Mouse (Mus musculus): Measurements from ENCODE around the gene Pmpca. TPM values are rescaled to one million over a fixed set of nuclear protein-coding genes. Genes with fewer than 3 reads are reported as not detected.

Pmpca gene
- polyA plus RNA-seq, 1 experiment from 2014 or later, result 98.7 TPM

GRCm38 (mm10) chr2:26356678-26357077 lies 32.5 kb upstream of the Pmpca start:
- ATAC-seq (ENCODE audit: insufficient number of reproducible peaks, insufficient read depth, low FRiP score, low TSS enrichment, low read depth), result no peak
- no peaks in the 10 kb centered on the region for H3K9me3 ChIP-seq
- H3K9ac ChIP-seq, result no peak overlapping the region
- no peak overlapping the region for H3K27ac ChIP-seq
- no peak overlapping the region for H3K4me2 ChIP-seq
- H3K4me1 ChIP-seq, result peaks cover 7% of the 10 kb centered on the region
- H3K36me3 ChIP-seq, result no peaks in the 10 kb centered on the region
- H3K27me3 ChIP-seq, result no peaks in the 10 kb centered on the region
- H3K4me3 ChIP-seq, result no peak overlapping the region
- 71% methylated on average over 7 of the region's 7 CpGs for WGBS

GRCm38 (mm10) chr2:26357484-26357883 lies 31.7 kb upstream of the Pmpca start:
- Histone ChIP-seq H3K9ac (peak overlapping the region; percentile 44; the same call in 1 of the 2 replicates), H3K27me3 (no peaks in the 10 kb centered on the region), H3K9me3 (no peaks in the 10 kb centered on the region), H3K4me2 (no peak overlapping the region), H3K4me3 (no peak overlapping the region), H3K4me1 (peaks cover 6% of the 10 kb centered on the region), H3K36me3 (0 out of 2 replicates have a peak, but pooled peaks cover 4% of the 10 kb centered on the region), H3K27ac (no peak overlapping the region)
- WGBS, result 46% methylated on average over 15 of the region's 15 CpGs
- ATAC-seq (ENCODE audit: insufficient number of reproducible peaks, insufficient read depth, low FRiP score, low TSS enrichment, low read depth), result no peak

GRCm38 (mm10) chr2:26358667-26359320 lies 30.3 kb upstream of the Pmpca start:
- H3K4me1 ChIP-seq, result no peaks in the 10 kb centered on the region
- 89% methylated on average over 13 of the region's 13 CpGs for WGBS
- no peaks in the 10 kb centered on the region for H3K9me3 ChIP-seq
- H3K9ac ChIP-seq, result no peak overlapping the region
- no peaks in the 10 kb centered on the region for H3K27me3 ChIP-seq
- no peak overlapping the region for H3K4me2 ChIP-seq
- ATAC-seq (ENCODE audit: insufficient number of reproducible peaks, insufficient read depth, low FRiP score, low TSS enrichment, low read depth), result no peak
- H3K4me3 ChIP-seq, result no peak overlapping the region
- H3K27ac ChIP-seq, result no peak overlapping the region
- peaks cover 16% of the 10 kb centered on the region for H3K36me3 ChIP-seq

- Histone ChIP-seq H3K9ac (no peak overlapping the region), H3K4me3 (no peak overlapping the region), H3K9me3 (no peaks in the 10 kb centered on the region), H3K4me1 (no peaks in the 10 kb centered on the region), H3K36me3 (peaks cover 28% of the 10 kb centered on the region), H3K4me2 (no peak overlapping the region), H3K27ac (no peak overlapping the region; the same call in 1 of the 2 replicates), H3K27me3 (no peaks in the 10 kb centered on the region)
- 87% methylated on average over 6 of the region's 6 CpGs for WGBS
- ATAC-seq (ENCODE audit: insufficient number of reproducible peaks, insufficient read depth, low FRiP score, low TSS enrichment, low read depth), result no peak
Observed at GRCm38 (mm10) chr2:26359983-26360382, 29.2 kb upstream of the Pmpca start.

GRCm38 (mm10) chr2:26360772-26361171 lies 28.4 kb upstream of the Pmpca start, which contains the start of gene Card9:
Card9 (minus strand) TSS chr2:26360918.
- H3K36me3 ChIP-seq, result peaks cover 36% of the 10 kb centered on the region
- no peaks in the 10 kb centered on the region for H3K9me3 ChIP-seq
- no peak within 1 kb of the TSS for H3K4me3 ChIP-seq
- no peak within 1 kb of the TSS for H3K9ac ChIP-seq
- H3K4me1 ChIP-seq, result no peaks in the 10 kb centered on the region
- no peak for ATAC-seq (ENCODE audit: insufficient number of reproducible peaks, insufficient read depth, low FRiP score, low TSS enrichment, low read depth)
- 53% methylated on average over 3 of the region's 3 CpGs for WGBS
- H3K4me2 ChIP-seq, result no peak within 1 kb of the TSS
- no peak within 1 kb of the TSS; the same call in 1 of the 2 replicates for H3K27ac ChIP-seq
- H3K27me3 ChIP-seq, result no peaks in the 10 kb centered on the region

- no peak for ATAC-seq (ENCODE audit: insufficient number of reproducible peaks, insufficient read depth, low FRiP score, low TSS enrichment, low read depth)
- WGBS, result 83% methylated on average over 5 of the region's 5 CpGs
- Histone ChIP-seq H3K4me3 (no peak overlapping the region), H3K4me1 (no peaks in the 10 kb centered on the region), H3K4me2 (no peak overlapping the region), H3K9me3 (no peaks in the 10 kb centered on the region), H3K27me3 (no peaks in the 10 kb centered on the region), H3K9ac (no peak overlapping the region), H3K36me3 (peaks cover 58% of the 10 kb centered on the region), H3K27ac (no peak overlapping the region)
Observed at GRCm38 (mm10) chr2:26362991-26363390, 26.1 kb upstream of the Pmpca start.

- WGBS, result 86% methylated on average over 5 of the region's 5 CpGs
- ATAC-seq (ENCODE audit: insufficient number of reproducible peaks, insufficient read depth, low FRiP score, low TSS enrichment, low read depth), result no peak
- peaks cover 63% of the 10 kb centered on the region for H3K36me3 ChIP-seq
- no peak overlapping the region for H3K27ac ChIP-seq
- no peaks in the 10 kb centered on the region for H3K4me1 ChIP-seq
- no peak overlapping the region for H3K4me3 ChIP-seq
- no peaks in the 10 kb centered on the region for H3K9me3 ChIP-seq
- no peaks in the 10 kb centered on the region for H3K27me3 ChIP-seq
- no peak overlapping the region for H3K4me2 ChIP-seq
- H3K9ac ChIP-seq, result no peak overlapping the region
Observed at GRCm38 (mm10) chr2:26363481-26363880, 25.7 kb upstream of the Pmpca start.

GRCm38 (mm10) chr2:26364738-26365465 lies 24.2 kb upstream of the Pmpca start:
- Histone ChIP-seq H3K27me3 (no peaks in the 10 kb centered on the region), H3K36me3 (peaks cover 77% of the 10 kb centered on the region), H3K4me2 (no peak overlapping the region), H3K4me1 (no peaks in the 10 kb centered on the region), H3K9me3 (no peaks in the 10 kb centered on the region), H3K4me3 (no peak overlapping the region), H3K9ac (no peak overlapping the region), H3K27ac (no peak overlapping the region; the same call in 1 of the 2 replicates)
- WGBS, result 88% methylated on average over 10 of the region's 10 CpGs
- ATAC-seq (ENCODE audit: insufficient number of reproducible peaks, insufficient read depth, low FRiP score, low TSS enrichment, low read depth), result no peak

GRCm38 (mm10) chr2:26367911-26368310 lies 21.2 kb upstream of the Pmpca start:
- 94% methylated on average over 6 of the region's 6 CpGs for WGBS
- Histone ChIP-seq H3K4me3 (no peak overlapping the region), H3K4me2 (no peak overlapping the region), H3K9ac (no peak overlapping the region), H3K27ac (no peak overlapping the region), H3K27me3 (no peaks in the 10 kb centered on the region), H3K36me3 (peaks cover 99% of the 10 kb centered on the region), H3K4me1 (no peaks in the 10 kb centered on the region), H3K9me3 (no peaks in the 10 kb centered on the region)
- ATAC-seq (ENCODE audit: insufficient number of reproducible peaks, insufficient read depth, low FRiP score, low TSS enrichment, low read depth), result no peak

GRCm38 (mm10) chr2:26368572-26368971 lies 20.6 kb upstream of the Pmpca start:
- WGBS, result 89% methylated on average over 1 of the region's 1 CpGs
- Histone ChIP-seq H3K36me3 (peaks cover 99% of the 10 kb centered on the region), H3K27ac (no peak overlapping the region)

GRCm38 (mm10) chr2:26372396-26372795 lies 16.7 kb upstream of the Pmpca start:
- WGBS, result 94% methylated on average over 8 of the region's 8 CpGs
- no peaks in the 10 kb centered on the region for H3K9me3 ChIP-seq
- H3K9ac ChIP-seq, result no peak overlapping the region
- H3K36me3 ChIP-seq, result peaks cover 99% of the 10 kb centered on the region
- H3K4me1 ChIP-seq, result no peaks in the 10 kb centered on the region
- H3K27me3 ChIP-seq, result no peaks in the 10 kb centered on the region
- H3K4me3 ChIP-seq, result no peak overlapping the region
- ATAC-seq (ENCODE audit: insufficient number of reproducible peaks, insufficient read depth, low FRiP score, low TSS enrichment, low read depth), result no peak
- no peak overlapping the region for H3K4me2 ChIP-seq
- H3K27ac ChIP-seq, result no peak overlapping the region

More at GRCm38 (mm10) chr2:26368572-26368971, 20.6 kb upstream of the Pmpca start:
- Histone ChIP-seq H3K4me1 (no peaks in the 10 kb centered on the region), H3K4me2 (no peak overlapping the region), H3K27me3 (no peaks in the 10 kb centered on the region), H3K4me3 (no peak overlapping the region), H3K9me3 (no peaks in the 10 kb centered on the region), H3K9ac (no peak overlapping the region)
- ATAC-seq (ENCODE audit: insufficient number of reproducible peaks, insufficient read depth, low FRiP score, low TSS enrichment, low read depth), result no peak
